Mouse (Mus musculus) forebrain, postnatal 0 days (tissue): ENCODE measurements around the gene D17Wsu92e. TPM values are rescaled to one million over a fixed set of nuclear protein-coding genes. Genes with fewer than 3 reads are reported as not detected.

Experiments
- ATAC-seq: fragments of 200-750 bp; cut with Nextera tagmentation; 2 replicates; pipeline ENCODE4 v1.8.0; 2017; ENCODE audit warnings: mild to moderate bottlenecking, moderate library complexity
- DNase-seq: peaks from one replicate; pipeline ENCODE4 v3.0.0-alpha.2; 2015
- H3K27ac ChIP-seq: fragments of 300-500 bp; sonication (generic); 2 replicates; pipeline ENCODE4 v1.5.1; 2014; ENCODE audit warnings: low read depth, mild to moderate bottlenecking, antibody characterized with exemption, low read length, moderate library complexity, mixed read lengths
- H3K27me3 ChIP-seq: fragments of 300-500 bp; sonication (generic); 2 replicates; pipeline ENCODE4 v1.6.1; 2014; ENCODE audit warnings: mild to moderate bottlenecking, low read length, mixed read lengths; ENCODE audit not compliant: insufficient read depth
- H3K36me3 ChIP-seq: fragments of 300-500 bp; sonication (generic); 2 replicates; pipeline ENCODE4 v1.6.1; 2014; ENCODE audit warnings: mild to moderate bottlenecking, moderate library complexity; ENCODE audit not compliant: insufficient read depth
- H3K4me1 ChIP-seq: fragments of 300-500 bp; sonication (generic); 2 replicates; pipeline ENCODE4 v1.6.1; 2014; ENCODE audit warnings: antibody characterized with exemption; ENCODE audit not compliant: insufficient read depth
- H3K4me2 ChIP-seq: fragments of 300-500 bp; sonication (generic); 2 replicates; pipeline ENCODE4 v1.6.1; 2014; ENCODE audit warnings: low read depth, mild to moderate bottlenecking, moderate library complexity
- H3K4me3 ChIP-seq: fragments of 300-500 bp; sonication (generic); 2 replicates; pipeline ENCODE4 v1.5.1; 2014; ENCODE audit warnings: low read depth, low read length, mixed read lengths
- H3K9ac ChIP-seq: fragments of 300-500 bp; sonication (generic); 2 replicates; pipeline ENCODE4 v1.6.1; 2014; ENCODE audit warnings: mild to moderate bottlenecking
- H3K9me3 ChIP-seq: fragments of 300-500 bp; sonication (generic); 2 replicates; pipeline ENCODE4 v1.6.1; 2016; ENCODE audit warnings: low read length
- CTCF ChIP-seq: sonication (generic); IDR thresholded peaks from 2 replicates; pipeline ENCODE4 v1.5.1; 2016; ENCODE audit warnings: antibody characterized with exemption, control low read depth, low read depth
- WGBS: fragments of 180-500 bp; shearing (Covaris S2); extraction: QIAGEN DNeasy Blood & Tissue Kit; methylation state at CpG from one replicate; pipeline ENCODE4 v1.1.7; 2014; 5-methylcytosine and 5-hydroxymethylcytosine counted together
- polyA plus RNA-seq: library from polyadenylated mRNA; unstranded; fragments of >200 nt; fragmentation: Nextera tagmentation; extraction: Ambion mirVana; gene quantifications from 2 replicates; pipeline ENCODE4 v1.2.1, GENCODE M21; 2015
- total RNA-seq: library from RNA; depleted of rRNA; stranded (reverse); fragments of >200 nt; gene quantifications from 2 replicates; pipeline ENCODE4 v1.2.3, GENCODE M21; 2014

The D17Wsu92e gene
- total and polyA plus RNA-seq, 2 experiments from 2014 or later: 9.4 to 63.6 TPM

DNA sequence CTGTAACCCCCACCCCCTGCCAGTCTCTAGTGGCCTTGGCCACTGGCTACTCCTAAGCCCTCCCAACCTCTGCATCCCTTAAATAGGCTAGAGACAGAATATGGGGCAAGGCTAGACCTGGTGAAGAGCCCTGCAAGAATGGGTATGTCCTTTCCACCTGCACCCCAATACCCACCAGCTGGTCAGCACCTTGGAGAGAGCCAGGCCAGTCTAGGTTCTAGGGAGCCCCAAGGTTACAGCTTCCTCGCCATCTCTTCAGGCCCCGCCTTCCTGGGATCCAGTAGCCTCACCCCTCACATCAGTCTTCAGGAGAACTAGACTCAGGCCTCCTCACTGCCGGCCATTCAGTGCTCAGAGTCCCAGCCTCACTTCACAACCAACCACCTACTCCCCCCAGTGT is 96.1 kb downstream of the D17Wsu92e start:
- no peak for TF ChIP-seq CTCF
- Histone ChIP-seq H3K27ac (no peak overlapping the region), H3K4me1 (no peaks in the 10 kb centered on the region), H3K27me3 (no peaks in the 10 kb centered on the region), H3K4me3 (no peak overlapping the region), H3K9ac (no peak overlapping the region), H3K9me3 (no peaks in the 10 kb centered on the region), H3K4me2 (no peak overlapping the region), H3K36me3 (no peaks in the 10 kb centered on the region)
- WGBS: 44% methylated on average over 3 of the region's 3 CpGs
- DNase-seq: no peak
- ATAC-seq: no peak

- Histone ChIP-seq H3K27ac (no peak overlapping the region), H3K4me3 (no peak overlapping the region), H3K36me3 (no peaks in the 10 kb centered on the region), H3K9ac (no peak overlapping the region), H3K27me3 (no peaks in the 10 kb centered on the region), H3K4me1 (no peaks in the 10 kb centered on the region), H3K9me3 (no peaks in the 10 kb centered on the region), H3K4me2 (no peak overlapping the region)
- no peak for ATAC-seq
- TF ChIP-seq CTCF: no peak
- WGBS: 60% methylated on average over 9 of the region's 9 CpGs
- peak; percentile 42 for DNase-seq
These were observed 99.3 kb downstream of the D17Wsu92e start for GRCm38 (mm10) chr17:27721125-27721664.

DNA sequence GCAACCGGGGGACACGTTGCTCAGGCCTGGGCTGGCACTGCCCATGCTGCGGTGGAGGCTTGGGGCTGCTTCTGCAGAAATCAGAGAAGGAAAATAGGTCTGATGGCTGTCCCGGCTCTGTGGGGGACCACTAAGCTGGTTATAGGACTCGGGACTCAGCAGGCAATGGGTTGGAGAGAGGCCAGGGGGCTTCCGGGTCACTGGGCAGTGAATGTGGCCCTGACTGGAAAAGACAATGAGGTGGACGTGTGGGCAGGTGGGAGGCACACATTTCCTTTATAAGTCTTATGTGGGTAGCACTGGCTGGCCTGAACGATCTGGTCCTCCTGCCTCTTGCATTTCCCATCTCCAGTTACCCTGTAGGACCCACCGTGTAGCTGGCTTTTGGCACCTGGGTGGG is 100.1 kb downstream of the D17Wsu92e start:
- ATAC-seq (no peak), DNase-seq (no peak)
- TF ChIP-seq CTCF: no peak
- Histone ChIP-seq H3K27me3 (no peaks in the 10 kb centered on the region), H3K4me1 (no peaks in the 10 kb centered on the region), H3K36me3 (no peaks in the 10 kb centered on the region), H3K27ac (no peak overlapping the region), H3K9me3 (no peaks in the 10 kb centered on the region), H3K4me2 (no peak overlapping the region), H3K9ac (no peak overlapping the region), H3K4me3 (no peak overlapping the region)
- 32% methylated on average over 9 of the region's 9 CpGs for WGBS

GRCm38 (mm10) chr17:27719663-27720062 is 100.8 kb downstream of the D17Wsu92e start:
- H3K9me3 ChIP-seq: no peaks in the 10 kb centered on the region
- no peaks in the 10 kb centered on the region for H3K4me1 ChIP-seq
- no peak overlapping the region for H3K27ac ChIP-seq
- no peak overlapping the region for H3K9ac ChIP-seq
- ATAC-seq (no peak), DNase-seq (no peak)
- H3K4me3 ChIP-seq: no peak overlapping the region
- no peaks in the 10 kb centered on the region for H3K36me3 ChIP-seq
- H3K27me3 ChIP-seq: no peaks in the 10 kb centered on the region
- no peak overlapping the region for H3K4me2 ChIP-seq
- 71% methylated on average over 14 of the region's 14 CpGs for WGBS
- TF ChIP-seq CTCF: no peak

GRCm38 (mm10) chr17:27718250-27718649 is 102.2 kb downstream of the D17Wsu92e start:
- Histone ChIP-seq H3K9me3 (no peaks in the 10 kb centered on the region), H3K27me3 (no peaks in the 10 kb centered on the region), H3K4me1 (no peaks in the 10 kb centered on the region), H3K27ac (no peak overlapping the region), H3K4me2 (no peak overlapping the region), H3K36me3 (no peaks in the 10 kb centered on the region; the same call in 1 of the 2 replicates), H3K9ac (no peak overlapping the region), H3K4me3 (no peak overlapping the region)
- DNase-seq (peak; percentile 68), ATAC-seq (peak; percentile 89)
- WGBS: 54% methylated on average over 5 of the region's 5 CpGs
- TF ChIP-seq CTCF: peak; percentile 72

- DNase-seq (no peak), ATAC-seq (no peak; the same call in 1 of the 2 replicates)
- Histone ChIP-seq H3K4me1 (no peaks in the 10 kb centered on the region), H3K27ac (no peak overlapping the region), H3K36me3 (no peaks in the 10 kb centered on the region; the same call in 1 of the 2 replicates), H3K4me3 (peak overlapping the region; percentile 17; the same call in 1 of the 2 replicates), H3K27me3 (no peaks in the 10 kb centered on the region), H3K9ac (no peak overlapping the region), H3K9me3 (no peaks in the 10 kb centered on the region), H3K4me2 (peak overlapping the region; percentile 45)
- no peak for TF ChIP-seq CTCF
- 5% methylated on average over 16 of the region's 16 CpGs for WGBS
These were observed 103.6 kb downstream of the D17Wsu92e start for GRCm38 (mm10) chr17:27716804-27717203.

DNA sequence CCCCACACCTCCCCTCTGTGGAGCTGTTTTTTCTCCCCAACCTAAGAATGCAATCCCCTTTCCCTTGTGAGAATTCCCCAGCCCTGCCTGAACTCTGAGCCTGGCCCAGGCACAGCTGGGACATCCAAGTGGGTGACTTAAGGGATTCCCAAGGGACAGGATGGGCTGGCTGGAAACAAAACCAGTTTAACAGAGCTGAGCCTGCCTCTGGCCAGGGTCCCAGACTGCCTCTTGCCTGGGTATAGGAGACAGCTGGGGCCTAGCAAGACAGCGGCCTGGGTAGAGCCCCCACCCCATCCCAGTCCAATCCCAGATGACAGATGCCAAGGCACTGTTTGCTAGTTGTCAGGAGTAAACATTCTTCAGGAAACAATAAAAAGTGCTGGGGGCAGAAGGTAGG is 107.6 kb downstream of the D17Wsu92e start:
- DNase-seq (peak; percentile 25), ATAC-seq (no peak)
- H3K4me2 ChIP-seq: no peak overlapping the region
- no peaks in the 10 kb centered on the region for H3K27me3 ChIP-seq
- H3K4me3 ChIP-seq: no peak overlapping the region
- H3K36me3 ChIP-seq: no peaks in the 10 kb centered on the region; the same call in 1 of the 2 replicates
- H3K27ac ChIP-seq: no peak overlapping the region
- no peaks in the 10 kb centered on the region for H3K4me1 ChIP-seq
- no peaks in the 10 kb centered on the region for H3K9me3 ChIP-seq
- no peak overlapping the region for H3K9ac ChIP-seq
- 50% methylated on average over 1 of the region's 1 CpGs for WGBS
- TF ChIP-seq CTCF: no peak
